Mouse (Mus musculus): ENCODE measurements around the gene Pyy. TPM values are rescaled to one million over a fixed set of nuclear protein-coding genes. Genes with fewer than 3 reads are reported as not detected.

The Pyy gene
- polyA plus RNA-seq, 1 experiment from 2014 or later = not detected

DNA sequence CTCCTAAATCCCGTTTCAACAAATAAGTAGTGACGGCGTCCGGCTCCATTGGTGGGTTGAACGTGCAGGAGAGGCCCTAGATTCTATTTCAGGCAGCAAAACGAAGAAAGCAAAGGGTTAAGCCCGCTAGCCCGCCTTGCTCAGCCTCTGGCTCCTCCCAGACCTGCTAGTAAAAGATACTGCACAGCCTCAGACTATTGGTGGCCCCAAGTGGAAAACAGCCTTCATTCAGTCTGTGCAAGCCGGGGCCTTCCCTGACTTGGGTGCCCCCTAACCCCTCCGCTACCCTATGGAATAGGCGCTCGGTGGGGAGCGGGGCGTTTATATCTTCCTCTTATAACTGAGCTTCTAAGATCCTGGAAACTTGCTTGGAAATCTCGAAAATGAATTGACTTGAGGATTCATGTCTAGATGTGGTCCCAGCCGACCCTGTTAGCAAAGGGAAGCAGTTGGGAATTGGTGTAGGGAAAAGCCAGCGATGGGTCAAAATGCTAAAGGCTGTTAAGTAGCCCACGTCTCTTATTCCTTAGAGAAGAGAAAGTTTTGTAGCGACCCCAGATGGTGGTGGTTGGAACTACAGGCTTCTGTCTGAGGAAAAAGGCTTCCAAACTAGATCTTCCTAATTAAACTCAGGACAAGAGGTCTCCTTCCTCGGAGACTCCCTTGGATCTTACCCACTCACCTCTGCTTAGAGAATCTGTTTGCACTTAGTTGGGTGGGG is 18.4 kb downstream of the Pyy start:
- Histone ChIP-seq H3K4me3 (peak overlapping the region; percentile 62), H3K9me3 (replicated peaks) (no peaks in the 10 kb centered on the region), H3K27me3 (replicated peaks) (no peaks in the 10 kb centered on the region), H3K4me2 (peak overlapping the region; percentile 91), H3K4me1 (replicated peaks) (peaks cover 25% of the 10 kb centered on the region), H3K9ac (peak overlapping the region; percentile 78), H3K27ac (ENCODE audit: poor library complexity, severe bottlenecking) (peak overlapping the region; percentile 83), H3K36me3 (0 out of 2 replicates have a peak, but pooled peaks cover 4% of the 10 kb centered on the region)
- peak; percentile 81 for ATAC-seq (ENCODE audit: insufficient number of reproducible peaks, low FRiP score)
- WGBS = under 1% methylated on average over 20 of the region's 20 CpGs

DNA sequence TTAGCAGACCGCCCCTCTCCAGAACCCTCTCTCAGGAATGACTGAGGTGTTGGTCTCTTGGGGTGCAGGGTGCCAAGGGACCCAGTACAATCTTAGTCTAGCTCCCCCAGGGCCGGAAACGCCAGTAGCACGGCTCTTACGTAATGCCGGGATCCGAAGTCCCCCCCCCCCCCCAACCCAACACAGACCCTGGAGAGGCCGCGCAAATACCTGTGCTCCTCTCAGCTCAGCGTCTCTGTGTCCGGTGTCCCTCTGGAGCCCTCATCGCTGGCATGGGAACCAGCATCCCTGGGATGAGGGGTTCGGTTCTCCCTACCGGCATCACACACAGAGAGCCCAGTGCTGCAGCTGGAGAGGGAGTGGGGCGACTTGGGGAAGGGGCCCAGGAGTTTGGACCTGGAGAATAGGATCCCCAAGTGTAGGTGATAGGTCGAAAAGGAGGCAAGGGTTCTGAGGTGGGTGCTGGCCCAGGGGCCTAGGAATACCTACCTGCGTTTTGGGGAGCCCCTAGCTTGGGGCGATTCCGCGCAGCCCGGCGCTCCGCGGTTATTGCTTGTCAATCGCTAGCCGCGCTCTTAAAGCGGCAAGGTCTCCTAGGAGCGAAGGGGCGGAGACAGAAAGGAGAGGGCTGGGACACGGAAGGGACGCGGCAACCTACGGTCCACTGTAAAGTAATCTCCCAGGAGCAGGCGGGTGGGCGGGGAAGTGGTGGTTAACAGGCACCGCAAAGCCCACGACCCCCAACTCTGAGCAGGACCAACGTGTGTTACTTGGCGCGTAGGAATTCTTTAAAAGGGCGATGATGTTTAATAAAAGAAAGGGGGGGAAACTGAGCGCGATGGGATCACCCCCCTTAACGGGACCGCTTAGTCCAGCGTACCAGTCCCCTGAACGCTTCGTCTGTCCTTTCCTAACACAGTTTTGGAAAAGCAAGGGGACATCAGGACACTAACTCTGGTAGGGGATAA is 19.4 kb downstream of the Pyy start, which contains the start of gene Mpp2:
TSS of gene Mpp2 (minus strand) at position 585 of the 968 bp plus-strand sequence.
- H3K9me3 ChIP-seq (replicated peaks) = no peaks in the 10 kb centered on the region
- 0% methylated on average over 47 of the region's 49 CpGs for WGBS

DNA sequence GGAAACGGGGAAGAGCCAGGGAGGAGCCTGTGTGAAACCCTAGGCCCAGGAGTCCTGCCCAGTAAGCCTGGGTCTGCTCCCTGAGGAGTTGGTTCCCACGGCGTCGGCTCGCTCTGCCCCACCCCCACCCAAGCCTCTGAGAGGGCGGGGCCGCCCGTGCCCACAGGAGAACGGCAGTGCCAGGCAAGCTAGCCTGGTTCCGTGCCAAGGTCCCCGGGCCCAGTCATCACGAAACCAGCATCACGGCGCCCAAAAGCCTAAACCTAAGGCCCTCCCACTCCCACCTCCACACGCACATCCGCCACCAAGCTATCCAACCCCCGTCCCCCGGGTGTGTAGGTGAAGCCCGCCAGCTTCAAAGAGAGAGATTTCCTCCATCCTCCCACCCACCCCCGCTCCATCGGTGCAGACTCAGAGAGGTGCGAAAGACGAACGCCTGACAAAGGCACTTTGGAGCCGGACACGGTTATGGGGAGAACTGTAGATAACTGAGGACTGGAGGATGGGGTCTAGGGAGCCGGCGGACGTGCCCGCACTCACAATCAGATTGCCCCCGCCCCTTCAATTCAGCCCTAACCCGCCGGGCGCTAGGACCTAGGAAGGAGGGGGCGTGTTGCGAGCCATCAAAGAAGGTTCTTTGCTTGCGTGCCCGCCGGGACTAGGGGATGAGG is 20.4 kb downstream of the Pyy start:
- Histone ChIP-seq H3K4me3 (peak overlapping the region; percentile 62), H3K4me2 (peak overlapping the region; percentile 91), H3K27ac (ENCODE audit: poor library complexity, severe bottlenecking) (peak overlapping the region; percentile 83), H3K27me3 (replicated peaks) (no peaks in the 10 kb centered on the region), H3K9me3 (replicated peaks) (no peaks in the 10 kb centered on the region), H3K9ac (peak overlapping the region; percentile 78), H3K36me3 (peaks cover 10% of the 10 kb centered on the region; the same call in 1 of the 2 replicates), H3K4me1 (replicated peaks) (peaks cover 31% of the 10 kb centered on the region)
- peak; percentile 77 for ATAC-seq (ENCODE audit: insufficient number of reproducible peaks, low FRiP score)
- under 1% methylated on average over 39 of the region's 39 CpGs for WGBS

More for the DNA sequence above, 19.4 kb downstream of the Pyy start, which contains the start of gene Mpp2:
- H3K4me1 ChIP-seq (replicated peaks) = peaks cover 21% of the 10 kb centered on the region
- peak within 1 kb of the TSS; percentile 83 for H3K27ac ChIP-seq (ENCODE audit: poor library complexity, severe bottlenecking)
- H3K27me3 ChIP-seq (replicated peaks) = no peaks in the 10 kb centered on the region
- peaks cover 10% of the 10 kb centered on the region; the same call in 1 of the 2 replicates for H3K36me3 ChIP-seq
- peak within 1 kb of the TSS; percentile 78 for H3K9ac ChIP-seq
- ATAC-seq (ENCODE audit: insufficient number of reproducible peaks, low FRiP score) = peak; percentile 81
- H3K4me2 ChIP-seq = peak within 1 kb of the TSS; percentile 91
- peak within 1 kb of the TSS; percentile 62 for H3K4me3 ChIP-seq

DNA sequence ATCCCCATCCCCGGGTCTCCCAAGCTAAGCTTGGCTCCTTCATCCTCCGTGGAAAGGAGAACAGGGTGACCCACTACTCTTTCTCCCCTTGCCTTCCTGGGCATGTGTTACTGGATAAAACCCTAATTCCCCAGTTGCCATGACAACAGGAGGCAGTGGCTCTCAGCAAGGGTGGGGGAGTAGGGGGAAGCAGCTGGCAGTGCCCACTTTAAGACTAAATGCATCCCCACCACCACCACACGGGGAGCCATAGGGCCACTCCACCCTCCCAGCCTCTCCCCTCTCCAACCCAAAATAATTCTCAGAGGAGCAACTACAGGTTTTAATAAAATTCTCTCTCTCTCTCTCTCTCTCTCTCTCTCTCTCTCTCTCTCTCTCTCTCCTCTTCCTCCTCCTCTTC is 21.3 kb downstream of the Pyy start:
- Histone ChIP-seq H3K9ac (peak overlapping the region; percentile 78), H3K4me1 (replicated peaks) (peaks cover 36% of the 10 kb centered on the region), H3K27me3 (replicated peaks) (0 out of 2 replicates have a peak, but pooled peaks cover 2% of the 10 kb centered on the region), H3K27ac (ENCODE audit: poor library complexity, severe bottlenecking) (peak overlapping the region; percentile 83), H3K4me2 (peak overlapping the region; percentile 91), H3K9me3 (replicated peaks) (no peaks in the 10 kb centered on the region), H3K36me3 (peaks cover 10% of the 10 kb centered on the region; the same call in 1 of the 2 replicates), H3K4me3 (peak overlapping the region; percentile 62)
- no peak for ATAC-seq (ENCODE audit: insufficient number of reproducible peaks, low FRiP score)
- 28% methylated on average over 3 of the region's 3 CpGs for WGBS

DNA sequence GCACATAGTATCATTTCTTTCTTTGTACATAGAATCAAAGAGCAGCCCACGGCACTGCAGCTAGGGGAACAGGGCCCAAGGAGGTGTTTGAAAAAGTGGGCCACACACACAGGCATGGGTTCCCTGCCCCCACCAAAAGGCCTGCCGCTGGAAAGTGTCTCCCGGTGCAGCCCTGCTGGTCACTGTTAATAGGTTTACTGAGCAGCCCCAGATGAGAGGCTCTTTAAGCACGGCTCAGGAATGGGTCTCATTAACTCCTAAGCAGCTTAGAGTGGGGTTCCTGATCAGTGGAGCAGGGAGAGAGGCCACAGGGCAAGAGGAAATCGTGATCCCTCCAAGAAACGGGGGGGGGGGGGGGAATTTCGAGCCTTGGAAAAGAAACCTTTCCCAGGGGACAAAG is 23.5 kb downstream of the Pyy start:
- Histone ChIP-seq H3K27me3 (replicated peaks) (peaks cover 10% of the 10 kb centered on the region), H3K4me1 (replicated peaks) (peaks cover 27% of the 10 kb centered on the region), H3K4me3 (no peak overlapping the region), H3K9ac (no peak overlapping the region), H3K36me3 (peaks cover 20% of the 10 kb centered on the region), H3K4me2 (no peak overlapping the region), H3K27ac (ENCODE audit: poor library complexity, severe bottlenecking) (no peak overlapping the region), H3K9me3 (replicated peaks) (no peaks in the 10 kb centered on the region)
- ATAC-seq (ENCODE audit: insufficient number of reproducible peaks, low FRiP score) = no peak
- WGBS = 41% methylated on average over 7 of the region's 7 CpGs

DNA sequence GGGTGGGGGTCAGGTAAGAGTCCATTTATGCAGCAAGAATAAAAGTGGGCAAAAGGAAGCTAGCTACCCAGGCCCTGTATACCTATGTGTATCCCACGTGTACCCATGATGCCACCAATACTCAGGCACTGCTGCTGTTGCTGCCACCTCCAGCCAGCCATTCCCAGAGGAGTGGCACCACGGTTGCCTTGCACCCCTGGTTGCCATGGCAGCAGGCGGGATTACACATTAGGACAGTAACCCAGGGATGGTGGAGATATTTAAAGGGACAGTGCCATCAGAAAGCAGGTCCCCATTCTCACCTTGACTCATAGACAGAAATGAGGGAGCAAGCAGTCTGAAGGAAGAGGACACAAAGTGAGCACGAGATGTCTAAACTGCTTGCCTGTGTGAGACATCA is 24.4 kb downstream of the Pyy start:
- Histone ChIP-seq H3K4me3 (no peak overlapping the region), H3K9me3 (replicated peaks) (no peaks in the 10 kb centered on the region), H3K27ac (ENCODE audit: poor library complexity, severe bottlenecking) (no peak overlapping the region), H3K4me1 (replicated peaks) (peaks cover 27% of the 10 kb centered on the region), H3K36me3 (peaks cover 29% of the 10 kb centered on the region), H3K9ac (no peak overlapping the region), H3K4me2 (peak overlapping the region; percentile 73; the same call in 1 of the 2 replicates), H3K27me3 (replicated peaks) (peaks cover 10% of the 10 kb centered on the region)
- WGBS = 53% methylated on average over 4 of the region's 4 CpGs
- ATAC-seq (ENCODE audit: insufficient number of reproducible peaks, low FRiP score) = no peak

DNA sequence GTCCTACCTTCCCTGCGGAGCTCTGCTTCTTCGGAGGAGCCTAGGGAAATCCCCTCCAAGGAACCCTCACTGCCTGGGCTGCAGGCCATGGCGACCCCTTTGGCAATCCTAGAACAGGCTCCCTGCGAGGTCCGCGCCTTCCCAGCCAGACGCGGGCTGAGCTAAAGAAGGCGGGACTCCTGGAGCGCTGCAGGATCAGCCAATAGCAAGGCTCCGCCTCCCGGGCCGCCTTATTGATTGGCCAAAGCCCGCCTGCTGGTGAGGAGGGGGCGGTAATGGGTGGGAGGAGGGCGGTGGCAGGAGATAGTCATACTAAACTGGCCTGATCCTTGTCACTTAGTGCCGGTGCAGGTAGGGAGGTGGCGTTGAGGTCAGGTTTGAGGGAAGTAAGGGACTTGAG is 25.3 kb downstream of the Pyy start:
- peak overlapping the region; percentile 73 for H3K4me2 ChIP-seq
- peak overlapping the region; percentile 57 for H3K9ac ChIP-seq
- H3K4me3 ChIP-seq = peak overlapping the region; percentile 38
- H3K27me3 ChIP-seq (replicated peaks) = peaks cover 10% of the 10 kb centered on the region
- H3K4me1 ChIP-seq (replicated peaks) = peaks cover 27% of the 10 kb centered on the region
- peak; percentile 81 for ATAC-seq (ENCODE audit: insufficient number of reproducible peaks, low FRiP score)
- no peak overlapping the region for H3K27ac ChIP-seq (ENCODE audit: poor library complexity, severe bottlenecking)
- WGBS = 2% methylated on average over 18 of the region's 18 CpGs
- peaks cover 31% of the 10 kb centered on the region for H3K36me3 ChIP-seq
- H3K9me3 ChIP-seq (replicated peaks) = no peaks in the 10 kb centered on the region

DNA sequence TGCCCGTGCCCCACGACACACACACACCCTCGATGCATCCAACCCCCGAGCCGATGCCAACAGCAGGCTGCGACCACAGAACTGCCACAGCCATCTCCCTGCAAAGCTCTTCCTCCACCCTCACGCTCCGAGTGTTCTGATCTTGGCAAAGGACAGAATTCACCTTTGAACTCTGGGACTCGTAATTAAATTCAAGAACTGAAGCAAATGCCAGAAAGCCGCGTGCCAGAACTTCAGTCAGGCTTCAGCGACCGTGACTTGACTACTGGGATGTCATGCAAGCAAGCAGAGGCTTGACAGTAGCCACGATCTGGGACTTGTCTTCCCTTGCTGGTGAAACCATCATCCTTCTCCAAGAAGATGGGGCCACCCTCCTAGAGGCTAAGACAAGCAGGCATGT is 33.9 kb downstream of the Pyy start:
- WGBS = 88% methylated on average over 14 of the region's 14 CpGs
- no peak overlapping the region for H3K27ac ChIP-seq (ENCODE audit: poor library complexity, severe bottlenecking)
- peaks cover 27% of the 10 kb centered on the region for H3K36me3 ChIP-seq
- no peaks in the 10 kb centered on the region for H3K27me3 ChIP-seq (replicated peaks)
- no peak overlapping the region for H3K9ac ChIP-seq
- H3K4me1 ChIP-seq (replicated peaks) = peaks cover 7% of the 10 kb centered on the region
- H3K4me2 ChIP-seq = no peak overlapping the region
- no peak overlapping the region for H3K4me3 ChIP-seq
- ATAC-seq (ENCODE audit: insufficient number of reproducible peaks, low FRiP score) = no peak
- no peaks in the 10 kb centered on the region for H3K9me3 ChIP-seq (replicated peaks)

DNA sequence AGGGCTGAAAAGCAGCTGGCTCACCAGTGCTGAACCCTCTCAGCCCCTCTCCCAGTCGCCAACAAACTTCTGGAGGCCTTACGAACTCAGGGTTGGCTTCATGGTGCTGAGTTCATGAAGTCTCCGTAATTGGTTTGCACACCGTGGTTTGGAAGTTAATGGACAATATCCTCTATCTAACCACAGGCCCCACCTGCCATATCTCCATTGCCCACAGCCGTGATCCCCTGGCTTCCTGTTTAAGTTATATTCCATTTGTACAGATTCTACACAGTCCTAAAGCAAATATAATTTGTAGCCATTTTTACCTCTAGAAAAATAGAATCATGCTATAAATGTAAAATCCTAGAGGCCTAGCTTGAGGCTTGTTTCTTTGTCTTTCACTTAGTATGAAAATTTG is 34.9 kb downstream of the Pyy start:
- H3K4me2 ChIP-seq = no peak overlapping the region
- H3K4me1 ChIP-seq (replicated peaks) = peaks cover 7% of the 10 kb centered on the region
- no peak overlapping the region for H3K9ac ChIP-seq
- 73% methylated on average over 5 of the region's 5 CpGs for WGBS
- H3K36me3 ChIP-seq = peaks cover 20% of the 10 kb centered on the region
- no peaks in the 10 kb centered on the region for H3K27me3 ChIP-seq (replicated peaks)
- H3K9me3 ChIP-seq (replicated peaks) = no peaks in the 10 kb centered on the region
- H3K27ac ChIP-seq (ENCODE audit: poor library complexity, severe bottlenecking) = no peak overlapping the region
- H3K4me3 ChIP-seq = no peak overlapping the region
- no peak for ATAC-seq (ENCODE audit: insufficient number of reproducible peaks, low FRiP score)

DNA sequence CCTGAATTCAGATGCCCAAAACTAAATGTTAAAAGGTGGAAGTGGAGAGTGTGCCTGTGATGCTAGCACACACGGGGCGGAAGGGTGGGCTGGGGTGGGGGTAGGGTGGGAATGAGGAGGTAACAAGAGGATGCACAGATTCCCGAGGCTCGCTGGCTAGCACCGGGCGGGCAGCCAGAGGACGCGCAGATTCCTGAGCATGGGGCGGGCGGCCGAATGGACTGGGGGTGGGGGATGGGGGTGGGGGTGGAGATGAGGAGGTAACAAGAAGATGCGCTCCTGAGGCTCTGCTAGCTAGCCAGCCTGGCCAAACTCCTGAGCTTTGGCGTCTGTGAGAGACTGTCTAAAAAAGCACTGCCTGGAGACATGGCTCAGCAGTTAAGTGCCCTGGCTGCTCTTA is 37.2 kb downstream of the Pyy start:
- 0 out of 2 replicates have a peak, but pooled peaks have one; percentile 33 for ATAC-seq (ENCODE audit: insufficient number of reproducible peaks, low FRiP score)
- Histone ChIP-seq H3K27ac (ENCODE audit: poor library complexity, severe bottlenecking) (no peak overlapping the region), H3K4me2 (peak overlapping the region; percentile 64), H3K4me1 (replicated peaks) (peaks cover 7% of the 10 kb centered on the region), H3K4me3 (peak overlapping the region; percentile 12; the same call in 1 of the 2 replicates), H3K27me3 (replicated peaks) (no peaks in the 10 kb centered on the region), H3K36me3 (peaks cover 12% of the 10 kb centered on the region; the same call in 1 of the 2 replicates), H3K9me3 (replicated peaks) (no peaks in the 10 kb centered on the region), H3K9ac (peak overlapping the region; percentile 58; the same call in 1 of the 2 replicates)
- WGBS = 2% methylated on average over 13 of the region's 13 CpGs

Data from heart, embryonic 12.5 days (tissue).